Mouse (Mus musculus): ENCODE measurements at regions not wholly inside any gene's neighbourhood (a gene's known extent, or its start where the extent isn't known, plus 50 kb on each side); places are given as distances from the start of the nearest gene placed in this dataset.
"Not testable (repeated sequence)": the region's sequence is repeated elsewhere in the genome, so short reads cannot be mapped to it uniquely, and the experiment has no call there.

DNA sequence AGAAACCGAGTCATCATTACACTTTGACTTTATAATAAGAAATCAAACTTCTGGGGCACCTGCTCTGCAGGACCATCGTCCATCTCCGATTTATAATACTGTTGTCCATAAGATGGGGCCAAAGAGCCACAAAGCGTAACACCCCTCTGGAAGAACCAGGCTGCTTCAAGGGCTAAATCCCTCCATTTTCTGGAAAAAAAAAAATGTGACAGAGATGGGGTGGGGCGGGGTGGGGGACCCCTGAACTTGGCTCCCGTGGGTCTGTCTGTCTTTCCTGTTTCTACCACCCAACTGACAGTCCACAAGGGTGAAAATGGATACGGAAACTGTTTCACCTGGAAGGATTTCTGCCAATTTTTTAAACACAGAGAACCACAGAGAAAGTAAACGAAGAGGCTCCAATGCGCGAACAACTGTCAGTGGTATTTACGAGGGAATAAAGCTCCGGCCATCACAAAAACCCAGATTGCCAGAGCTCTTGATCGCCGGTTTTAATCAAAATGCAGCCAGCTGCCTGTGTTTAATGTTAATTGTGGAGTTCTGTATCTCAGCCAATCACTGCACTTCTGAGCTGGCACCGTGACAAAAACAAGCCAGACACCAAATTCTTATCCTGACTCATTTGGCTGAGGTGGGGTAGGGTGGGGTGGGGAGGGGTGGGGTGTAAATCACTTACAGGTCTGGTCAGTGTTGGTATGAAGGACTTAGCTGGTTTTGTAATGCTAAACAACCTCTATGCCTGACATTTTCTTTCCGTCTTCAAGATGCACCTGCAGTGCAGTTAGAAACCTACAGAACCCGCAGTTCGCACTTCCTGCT is 122.5 kb upstream of the Dapk1 start:
- Histone ChIP-seq H3K27ac (ENCODE audit: insufficient read depth, low read length) (no peak overlapping the region), H3K4me1 (ENCODE audit: control insufficient read depth, insufficient read depth, low read length) (no peaks in the 10 kb centered on the region), H3K27me3 (ENCODE audit: control insufficient read depth, insufficient read depth, low read length) (peaks cover 1% of the 10 kb centered on the region; the same call in 1 of the 2 replicates), H3K4me3 (replicated peaks; ENCODE audit: insufficient read depth, low read depth, low read length) (peak overlapping the region; percentile 36)
- TF ChIP-seq POLR2A (IDR thresholded peaks at IDR 0.05; ENCODE audit: borderline replicate concordance, insufficient read depth, low read length) (no peak), CTCF (IDR thresholded peaks at IDR 0.05; ENCODE audit: borderline replicate concordance, insufficient read depth, low read depth, low read length) (peak; percentile 71)
- DNase-seq = peak; percentile 35 to 46
- 8% methylated on average over 18 of the region's 18 CpGs for WGBS

DNA sequence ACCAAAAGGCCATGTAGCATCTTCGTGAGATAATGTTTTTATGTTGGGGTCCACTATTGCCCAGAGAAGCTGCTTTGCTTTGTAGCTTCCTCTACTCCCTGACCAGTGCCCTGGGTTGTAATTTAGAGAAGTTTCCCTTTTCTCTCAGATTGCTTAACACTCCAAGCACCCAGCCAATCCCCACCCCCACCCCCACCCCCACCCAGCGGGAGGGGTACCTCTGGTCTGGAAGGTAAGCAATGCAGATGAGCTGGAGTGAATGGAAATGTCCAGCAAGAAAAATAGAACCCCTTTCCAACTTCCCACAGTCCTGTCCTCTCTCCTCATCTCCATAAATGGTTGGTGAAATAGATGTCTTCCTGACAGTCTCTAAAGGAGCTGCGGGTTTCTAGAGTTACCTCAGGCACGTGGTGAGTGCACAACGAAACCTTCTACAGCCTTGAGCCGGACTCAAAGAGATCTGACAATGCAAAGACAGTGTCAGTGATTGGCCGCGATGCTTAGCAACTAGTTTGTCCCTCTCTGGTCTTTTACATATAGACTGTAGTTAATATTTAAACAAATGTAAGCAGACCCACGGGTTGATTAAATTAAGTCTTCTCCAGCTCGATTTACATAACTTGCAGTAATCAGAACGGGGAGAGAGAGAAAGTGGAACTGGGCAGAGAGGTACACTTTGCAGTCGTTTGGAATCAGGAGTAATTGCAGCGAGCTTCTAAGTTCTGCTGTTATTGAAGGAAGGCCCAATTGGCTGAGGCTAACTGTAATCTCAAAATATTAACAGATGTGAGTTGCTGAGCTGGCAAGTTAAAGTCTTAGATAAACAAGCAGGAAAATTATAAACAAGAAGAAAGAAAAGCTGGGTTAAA is 121.7 kb upstream of the Dapk1 start:
- H3K4me3 ChIP-seq (replicated peaks; ENCODE audit: insufficient read depth, low read depth, low read length) = no peak overlapping the region
- TF ChIP-seq CTCF (IDR thresholded peaks at IDR 0.05; ENCODE audit: borderline replicate concordance, insufficient read depth, low read depth, low read length) = no peak
- no peak for TF ChIP-seq POLR2A (IDR thresholded peaks at IDR 0.05; ENCODE audit: borderline replicate concordance, insufficient read depth, low read length)
- no peak for DNase-seq
- H3K27ac ChIP-seq (ENCODE audit: insufficient read depth, low read length) = no peak overlapping the region
- 45% methylated on average over 13 of the region's 13 CpGs for WGBS
- no peaks in the 10 kb centered on the region; the same call in 1 of the 2 replicates for H3K4me1 ChIP-seq (ENCODE audit: control insufficient read depth, insufficient read depth, low read length)
- H3K27me3 ChIP-seq (ENCODE audit: control insufficient read depth, insufficient read depth, low read length) = peaks cover 1% of the 10 kb centered on the region; the same call in 1 of the 2 replicates

DNA sequence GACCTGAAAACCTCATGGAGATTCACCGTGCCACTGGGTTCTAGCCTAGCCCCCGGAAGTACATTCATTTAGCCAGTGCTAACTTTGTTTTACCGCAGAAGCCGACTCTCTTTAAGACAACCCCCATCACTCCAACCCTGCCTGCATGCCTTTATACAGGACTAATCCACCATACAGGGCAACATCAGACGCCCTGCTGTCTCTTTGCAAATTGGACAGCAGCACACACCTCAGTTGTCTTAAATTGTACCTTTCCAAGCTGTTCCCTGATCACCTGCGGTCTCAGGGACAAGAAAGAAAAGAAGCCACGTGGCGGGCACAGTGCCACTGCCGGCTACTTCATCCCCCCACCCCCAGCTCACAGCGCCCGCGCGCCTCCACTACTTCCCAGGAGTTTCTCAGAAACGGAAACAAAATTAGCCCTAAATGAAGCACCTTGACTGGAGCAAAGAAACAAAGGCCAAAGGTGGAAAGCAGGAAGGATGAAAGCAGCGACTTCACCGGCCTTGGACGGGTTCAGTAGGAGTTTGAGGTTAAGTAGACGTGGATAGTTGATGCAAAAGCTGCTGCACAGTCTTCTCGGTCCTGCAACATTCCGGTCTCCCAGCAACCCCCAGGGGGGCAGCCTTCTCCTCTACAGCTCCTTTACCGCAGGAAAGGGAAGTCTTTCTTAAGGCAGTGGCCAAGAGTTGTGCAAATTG is 120.9 kb upstream of the Dapk1 start:
- peaks cover 1% of the 10 kb centered on the region; the same call in 1 of the 2 replicates for H3K27me3 ChIP-seq (ENCODE audit: control insufficient read depth, insufficient read depth, low read length)
- H3K27ac ChIP-seq (ENCODE audit: insufficient read depth, low read length) = no peak overlapping the region
- WGBS = 32% methylated on average over 21 of the region's 21 CpGs
- TF ChIP-seq CTCF (IDR thresholded peaks at IDR 0.05; ENCODE audit: borderline replicate concordance, insufficient read depth, low read depth, low read length) (no peak), POLR2A (IDR thresholded peaks at IDR 0.05; ENCODE audit: borderline replicate concordance, insufficient read depth, low read length) (no peak)
- no peak for DNase-seq
- no peak overlapping the region for H3K4me3 ChIP-seq (replicated peaks; ENCODE audit: insufficient read depth, low read depth, low read length)
- peaks cover 5% of the 10 kb centered on the region for H3K4me1 ChIP-seq (ENCODE audit: control insufficient read depth, insufficient read depth, low read length)

DNA sequence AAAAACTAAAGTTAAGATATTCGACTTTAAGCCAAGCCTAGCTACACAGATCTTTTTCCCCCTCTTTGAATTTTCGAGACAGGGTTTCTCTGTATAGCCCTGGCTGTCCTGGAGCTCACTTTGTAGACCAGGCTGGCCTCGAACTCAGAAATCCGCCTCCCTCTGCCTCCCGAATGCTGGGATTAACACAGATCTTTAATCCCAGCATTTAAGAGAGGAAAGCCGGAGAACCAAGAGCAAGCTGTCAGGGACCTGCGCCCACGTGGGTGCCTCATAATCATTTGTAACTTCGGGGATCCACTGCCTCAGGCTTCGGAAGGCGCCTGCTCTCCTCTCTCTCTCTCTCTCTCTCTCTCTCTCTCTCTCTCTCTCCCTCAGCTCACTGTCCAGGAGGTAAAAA is 120.3 kb upstream of the Dapk1 start:
- not testable (repeated sequence) for H3K27ac ChIP-seq (ENCODE audit: insufficient read depth, low read length); H3K27me3 ChIP-seq (ENCODE audit: control insufficient read depth, insufficient read depth, low read length); DNase-seq; H3K4me1 ChIP-seq (ENCODE audit: control insufficient read depth, insufficient read depth, low read length); H3K4me3 ChIP-seq (replicated peaks; ENCODE audit: insufficient read depth, low read depth, low read length)
- WGBS = 88% methylated on average over 11 of the region's 11 CpGs

DNA sequence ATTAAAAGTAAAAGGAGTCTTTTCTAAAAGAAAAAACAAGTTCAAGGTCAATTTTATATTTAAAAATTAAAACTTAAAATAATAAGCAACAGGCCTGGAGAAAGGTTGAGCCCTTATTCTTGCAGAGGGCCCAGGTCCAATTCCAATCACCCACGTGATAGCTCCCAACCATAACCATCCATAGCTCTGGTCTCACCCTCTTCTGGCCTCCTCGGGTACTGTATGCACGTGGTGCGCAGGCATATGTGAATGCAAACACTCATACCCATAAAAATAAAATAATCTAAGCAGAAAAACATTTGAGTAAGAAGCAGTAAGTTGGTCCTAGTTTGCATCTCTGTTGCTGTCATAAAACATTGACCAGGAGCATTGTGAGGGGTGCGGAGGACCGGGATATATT is 119.8 kb upstream of the Dapk1 start:
- H3K4me3 ChIP-seq (replicated peaks; ENCODE audit: insufficient read depth, low read depth, low read length) = no peak overlapping the region
- DNase-seq = no peak
- H3K27me3 ChIP-seq (ENCODE audit: control insufficient read depth, insufficient read depth, low read length) = peaks cover 1% of the 10 kb centered on the region; the same call in 1 of the 2 replicates
- WGBS = 97% methylated on average over 6 of the region's 6 CpGs
- H3K4me1 ChIP-seq (ENCODE audit: control insufficient read depth, insufficient read depth, low read length) = peaks cover 10% of the 10 kb centered on the region
- no peak overlapping the region for H3K27ac ChIP-seq (ENCODE audit: insufficient read depth, low read length)
- TF ChIP-seq POLR2A (IDR thresholded peaks at IDR 0.05; ENCODE audit: borderline replicate concordance, insufficient read depth, low read length) = no peak
- no peak for TF ChIP-seq CTCF (IDR thresholded peaks at IDR 0.05; ENCODE audit: borderline replicate concordance, insufficient read depth, low read depth, low read length)

DNA sequence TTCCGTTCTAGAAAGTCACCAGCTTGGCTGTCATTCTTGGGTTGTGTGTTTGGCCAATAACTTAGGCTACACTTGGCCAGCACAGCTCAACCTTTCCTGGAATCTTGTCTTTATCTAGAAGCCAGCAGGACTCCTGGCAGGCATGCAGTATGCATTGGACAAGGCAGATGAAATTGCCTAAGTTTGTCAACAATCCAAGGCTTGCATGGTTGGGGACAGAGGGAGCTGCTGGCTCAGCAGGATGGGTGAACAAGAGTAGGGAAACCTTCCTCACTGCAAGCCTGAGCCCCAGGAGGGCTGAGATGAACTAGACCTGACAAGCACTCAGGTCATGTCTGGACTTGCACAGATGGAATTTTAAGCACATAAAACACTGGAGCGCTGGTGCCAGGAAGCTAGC is 115.6 kb upstream of the Dapk1 start:
- H3K4me3 ChIP-seq (replicated peaks; ENCODE audit: insufficient read depth, low read depth, low read length) = no peak overlapping the region
- H3K27me3 ChIP-seq (ENCODE audit: control insufficient read depth, insufficient read depth, low read length) = no peaks in the 10 kb centered on the region
- H3K4me1 ChIP-seq (ENCODE audit: control insufficient read depth, insufficient read depth, low read length) = peaks cover 28% of the 10 kb centered on the region
- DNase-seq = peak; percentile 61 to 81
- 4% methylated on average over 2 of the region's 2 CpGs for WGBS
- TF ChIP-seq CTCF (IDR thresholded peaks at IDR 0.05; ENCODE audit: borderline replicate concordance, insufficient read depth, low read depth, low read length) = no peak
- no peak for TF ChIP-seq POLR2A (IDR thresholded peaks at IDR 0.05; ENCODE audit: borderline replicate concordance, insufficient read depth, low read length)
- no peak overlapping the region for H3K27ac ChIP-seq (ENCODE audit: insufficient read depth, low read length)

DNA sequence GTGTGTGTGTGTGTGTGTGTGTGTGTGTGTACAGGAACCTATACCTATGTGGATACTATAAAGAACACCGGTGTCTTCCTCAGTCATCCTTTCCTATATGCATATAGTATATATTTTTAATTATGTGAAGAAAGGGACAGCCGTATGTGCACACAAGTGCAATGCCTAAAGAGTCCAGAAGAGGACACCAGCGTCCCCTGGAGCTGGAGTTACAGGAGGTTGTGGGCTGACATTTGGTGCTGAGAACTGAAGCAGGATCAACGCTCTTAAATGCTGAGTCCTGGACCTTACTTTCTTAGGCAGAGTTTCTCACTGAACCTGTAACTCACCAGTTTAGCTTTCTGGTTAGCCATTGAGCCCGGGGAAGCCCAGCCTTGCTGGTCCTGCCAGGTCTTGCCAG is 114.9 kb upstream of the Dapk1 start:
- no peak for DNase-seq
- no peaks in the 10 kb centered on the region for H3K27me3 ChIP-seq (ENCODE audit: control insufficient read depth, insufficient read depth, low read length)
- H3K4me1 ChIP-seq (ENCODE audit: control insufficient read depth, insufficient read depth, low read length) = peaks cover 28% of the 10 kb centered on the region
- no peak overlapping the region for H3K27ac ChIP-seq (ENCODE audit: insufficient read depth, low read length)
- WGBS = 95% methylated on average over 5 of the region's 5 CpGs
- peak; percentile 11; the same call in 1 of the 2 replicates for TF ChIP-seq CTCF (IDR thresholded peaks at IDR 0.05; ENCODE audit: borderline replicate concordance, insufficient read depth, low read depth, low read length)
- TF ChIP-seq POLR2A (IDR thresholded peaks at IDR 0.05; ENCODE audit: borderline replicate concordance, insufficient read depth, low read length) = no peak
- no peak overlapping the region for H3K4me3 ChIP-seq (replicated peaks; ENCODE audit: insufficient read depth, low read depth, low read length)

Data from cerebellum, adult 2 months (tissue).